Mouse (Mus musculus) liver, adult 2 months (tissue): ENCODE measurements around the gene Szrd1.

Source experiments
- CTCF ChIP-seq: fragments of 200-500 bp; IDR thresholded peaks from 2 replicates; pipeline ENCODE4 v1.5.1; 2011; ENCODE audit warnings: low read depth, low read length, control low read depth
- POLR2A ChIP-seq: fragments of 200-500 bp; IDR thresholded peaks from 2 replicates; pipeline ENCODE4 v1.6.1; 2011; ENCODE audit warnings: low read length, control low read depth; ENCODE audit not compliant: insufficient read depth; ENCODE audit errors: extremely low read depth

GRCm38 (mm10) chr4:141064104-141064659 is 75.4 kb downstream of the Szrd1 start:
- TF ChIP-seq CTCF (no peak), POLR2A (no peak)
